In genomic region chr6:31455376-31455775, GRCm38 (mm10) we compare ENCODE assay signal across 26 mouse cellular contexts. TPM values are rescaled to one million over a fixed set of nuclear protein-coding genes. Genes with fewer than 3 reads are reported as not detected.
A peak's percentile ranks its signal among the peaks of the same experiment; 100 is the strongest.
DNase-seq lines count a peak whose midpoint lies in the region; ATAC-seq and TF ChIP-seq lines count a peak whose summit lies in the region.
"Had no signal": no experiment of that assay in that cellular context is flagged by ENCODE, and none has a peak within 500 bp of the region (broad histone marks: within the 10 kb centered on the region; RNA-seq: fewer than 3 reads in every experiment).

No protein-coding gene starts in this region.

- peak overlapping the region; percentile 62 for H3K27ac ChIP-seq in gastrocnemius, adult 2 months
- H3K27ac ChIP-seq in midbrain, postnatal 0 days (ENCODE audit: low read depth, low read length): no peak overlapping the region
- H3K27ac ChIP-seq in midbrain, embryonic 16.5 days (ENCODE audit: low read length): no peak overlapping the region
- H3K27ac ChIP-seq: embryonic facial prominence, embryonic 12.5 days; heart, embryonic 13.5 days; limb, embryonic 15.5 days; liver, embryonic 14.5 days; midbrain, embryonic 12.5 days; stomach, embryonic 15.5 days had no signal

- no peak overlapping the region for H3K4me2 ChIP-seq in midbrain, postnatal 0 days (ENCODE audit: low read depth, low read length, poor library complexity, severe bottlenecking)
- H3K4me2 ChIP-seq in midbrain, embryonic 16.5 days (ENCODE audit: low read length): no peak overlapping the region
- H3K4me2 ChIP-seq: embryonic facial prominence, embryonic 12.5 days; heart, embryonic 13.5 days; limb, embryonic 15.5 days; lung, embryonic 14.5 days; midbrain, embryonic 12.5 days; stomach, embryonic 15.5 days had no signal

- no peaks in the 10 kb centered on the region for H3K9me3 ChIP-seq in midbrain, postnatal 0 days (ENCODE audit: low read length)
- no peaks in the 10 kb centered on the region for H3K9me3 ChIP-seq in midbrain, embryonic 16.5 days (replicated peaks; ENCODE audit: control insufficient read depth, low read length, poor library complexity, severe bottlenecking)
- H3K9me3 ChIP-seq: embryonic facial prominence, embryonic 12.5 days; heart, embryonic 13.5 days; limb, embryonic 15.5 days; midbrain, embryonic 12.5 days; stomach, embryonic 15.5 days had no signal

- ATAC-seq in midbrain, postnatal 0 days (ENCODE audit: low FRiP score): no peak
- ATAC-seq in midbrain, embryonic 16.5 days: no peak
- ATAC-seq: forebrain, postnatal 0 days had no signal

- no peak overlapping the region for H3K4me3 ChIP-seq in gastrocnemius, adult 2 months
- H3K4me3 ChIP-seq in midbrain, postnatal 0 days (ENCODE audit: low read depth, low read length): no peak overlapping the region
- no peak overlapping the region for H3K4me3 ChIP-seq in midbrain, embryonic 16.5 days (ENCODE audit: low read depth, low read length)
- H3K4me3 ChIP-seq: embryonic facial prominence, embryonic 12.5 days; heart, embryonic 13.5 days; limb, embryonic 15.5 days; midbrain, embryonic 12.5 days; stomach, embryonic 15.5 days had no signal

- H3K27me3 ChIP-seq in midbrain, postnatal 0 days (ENCODE audit: insufficient read depth, low read length): no peaks in the 10 kb centered on the region
- H3K27me3 ChIP-seq in midbrain, embryonic 16.5 days (ENCODE audit: control insufficient read depth, insufficient read depth, low read depth, low read length): no peaks in the 10 kb centered on the region
- H3K27me3 ChIP-seq: embryonic facial prominence, embryonic 12.5 days; heart, embryonic 13.5 days; limb, embryonic 15.5 days; midbrain, embryonic 12.5 days; stomach, embryonic 15.5 days had no signal

- H3K36me3 ChIP-seq in midbrain, postnatal 0 days (ENCODE audit: insufficient read depth, low read length): peaks cover 4% of the 10 kb centered on the region
- H3K36me3 ChIP-seq in midbrain, embryonic 16.5 days (ENCODE audit: control insufficient read depth, insufficient read depth, low read length): no peaks in the 10 kb centered on the region; the same call in 1 of the 2 replicates

- TF ChIP-seq CTCF in gastrocnemius, adult 2 months (IDR thresholded peaks at IDR 0.05): no peak
- no peak for TF ChIP-seq CTCF in midbrain, postnatal 0 days (IDR thresholded peaks at IDR 0.05)

- intact Hi-C loops in gastrocnemius, adult 2 months (cut with DNase I): loop anchor here (5.0 to 10.0 kb wide), 2 partner anchors 121 to 238 kb away; no protein-coding TSS in a partner anchor

- WGBS in midbrain, postnatal 0 days: 82% methylated on average over 2 of the region's 2 CpGs
- WGBS in midbrain, embryonic 16.5 days: 84% methylated on average over 2 of the region's 2 CpGs

- no peaks in the 10 kb centered on the region for H3K4me1 ChIP-seq in midbrain, postnatal 0 days (ENCODE audit: insufficient read depth, low read length)
- no peaks in the 10 kb centered on the region for H3K4me1 ChIP-seq in midbrain, embryonic 16.5 days (ENCODE audit: control insufficient read depth, insufficient read depth, low read length)
- H3K4me1 ChIP-seq: embryonic facial prominence, embryonic 12.5 days; limb, embryonic 15.5 days; midbrain, embryonic 12.5 days; stomach, embryonic 15.5 days had no signal

- no peak overlapping the region for H3K9ac ChIP-seq in midbrain, postnatal 0 days (replicated peaks; ENCODE audit: low read length, poor library complexity, severe bottlenecking)
- H3K9ac ChIP-seq in midbrain, embryonic 16.5 days (ENCODE audit: low read depth, low read length): no peak overlapping the region
- H3K9ac ChIP-seq: embryonic facial prominence, embryonic 12.5 days; forebrain, postnatal 0 days; limb, embryonic 15.5 days; liver, embryonic 14.5 days; lung, embryonic 14.5 days; midbrain, embryonic 12.5 days; stomach, embryonic 15.5 days had no signal

- DNase-seq in gastrocnemius, adult 2 months: no peak
- DNase-seq in gastrocnemius, postnatal 4 days (ENCODE audit: low spot score in 2 of 2): no peak
- DNase-seq in layer of hippocampus, adult 11-12 months (ENCODE audit: low spot score): peak; percentile 41
- DNase-seq in layer of hippocampus, postnatal 25 days (ENCODE audit: extremely low spot score in 1 of 2, low spot score in 1 of 2): no peak
- DNase-seq in midbrain, postnatal 0 days (ENCODE audit: low spot score): peak; percentile 22
- DNase-seq in telencephalon, adult 2 months (ENCODE audit: low read depth, low spot score): peak; percentile 28
- DNase-seq in spleen, adult 18-20 months: no peak
- DNase-seq: adrenal gland, postnatal 36 days; cerebellum, adult 18-20 months; cerebellum, postnatal 25 days; forebrain, postnatal 0 days; gastrocnemius, postnatal 10 days; heart, adult 18-20 months; heart, postnatal 14 days; kidney, adult 11 months; lung, embryonic 14.5 days; right cerebral cortex, postnatal 14 days; thymus, adult 18-20 months; thymus, postnatal 36 days had no signal

RNA-seq across cellular contexts. Expression of gene Mkln1, which starts 56.8 kb away (rescaled TPM):
- 100 to 1,000 TPM; 151 to 170 TPM for total RNA-seq in gastrocnemius, adult 2 months (2021)
- 100 to 1,000 TPM; 108 to 129 TPM for total RNA-seq in gastrocnemius, postnatal 4 days (2021)
- total RNA-seq in layer of hippocampus, postnatal 25 days (2021): 100 to 1,000 TPM; 141 to 142 TPM
- total RNA-seq in midbrain, postnatal 0 days (2014; rRNA removed): 44.4 and 52.0 TPM in 2 replicates
- polyA plus RNA-seq in midbrain, postnatal 0 days (2015; fragmentation: Nextera tagmentation; extraction: Ambion mirVana): 72.7 and 84.0 TPM in 2 replicates
- polyA plus RNA-seq in midbrain, embryonic 16.5 days (2015; fragmentation: Nextera tagmentation; extraction: Ambion mirVana): 128 TPM in 2 replicates

Comparison
In these comparisons a context has a peak if more than half of its experiments do, and no peak if none do; other contexts are left out.
1. DNase-seq: peak in layer of hippocampus, adult 11-12 months (single experiment), midbrain, postnatal 0 days (single experiment) and telencephalon, adult 2 months (single experiment); none in gastrocnemius, adult 2 months (single experiment), gastrocnemius, postnatal 4 days (0 of 2), layer of hippocampus, postnatal 25 days (0 of 2) and spleen, adult 18-20 months (0 of 2).